Comparison of ENCODE assay signal across 12 mouse cellular contexts in the genomic region with DNA sequence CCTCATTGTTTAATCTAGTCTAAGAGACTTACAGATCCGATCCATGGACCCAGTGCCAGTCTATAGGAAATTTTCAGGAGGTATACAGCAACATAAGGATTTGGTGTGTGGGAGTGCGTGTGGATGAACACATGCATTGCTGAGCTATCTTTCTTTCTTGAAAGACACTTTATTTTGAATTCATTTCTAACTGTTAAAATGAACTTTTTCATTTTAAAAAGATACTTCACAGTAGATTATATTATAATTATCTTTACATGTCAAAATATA.
"Had no signal": no experiment of that assay in that cellular context is flagged by ENCODE, and none has a peak within 500 bp of the region (broad histone marks: within the 10 kb centered on the region; RNA-seq: fewer than 3 reads in every experiment).

No protein-coding gene starts in this region.

- H3K27ac ChIP-seq: kidney, embryonic 15.5 days; limb, embryonic 13.5 days; liver, embryonic 15.5 days; midbrain, embryonic 13.5 days; neural tube, embryonic 15.5 days had no signal

- H3K9ac ChIP-seq: kidney, embryonic 15.5 days; limb, embryonic 13.5 days; liver, embryonic 15.5 days; midbrain, embryonic 13.5 days; neural tube, embryonic 15.5 days had no signal

- ATAC-seq: intestine, embryonic 16.5 days; lung, postnatal 0 days; midbrain, embryonic 13.5 days had no signal

- H3K4me2 ChIP-seq: kidney, embryonic 15.5 days; limb, embryonic 13.5 days; liver, embryonic 15.5 days; midbrain, embryonic 13.5 days; neural tube, embryonic 15.5 days had no signal

- H3K4me3 ChIP-seq: kidney, embryonic 15.5 days; limb, embryonic 13.5 days; liver, embryonic 15.5 days; midbrain, embryonic 13.5 days; neural tube, embryonic 15.5 days had no signal

- H3K9me3 ChIP-seq: kidney, embryonic 15.5 days; limb, embryonic 13.5 days; liver, embryonic 15.5 days; midbrain, embryonic 13.5 days; neural tube, embryonic 15.5 days had no signal

- H3K4me1 ChIP-seq: kidney, embryonic 15.5 days; limb, embryonic 13.5 days; liver, embryonic 15.5 days; midbrain, embryonic 13.5 days; neural tube, embryonic 15.5 days had no signal

- H3K27me3 ChIP-seq: kidney, embryonic 15.5 days; limb, embryonic 13.5 days; liver, embryonic 15.5 days; midbrain, embryonic 13.5 days; neural tube, embryonic 15.5 days had no signal

- DNase-seq: kidney, adult 2 months; kidney, postnatal 14 days; lung, adult 2 months; lung, postnatal 36 days; thymus, postnatal 14 days had no signal
